Mouse (Mus musculus): ENCODE results near the gene Tmem17. TPM values are rescaled to one million over a fixed set of nuclear protein-coding genes. Genes with fewer than 3 reads are reported as not detected.

The Tmem17 gene
- polyA plus RNA-seq, 1 experiment from 2014 or later, result 8.9 TPM

DNA sequence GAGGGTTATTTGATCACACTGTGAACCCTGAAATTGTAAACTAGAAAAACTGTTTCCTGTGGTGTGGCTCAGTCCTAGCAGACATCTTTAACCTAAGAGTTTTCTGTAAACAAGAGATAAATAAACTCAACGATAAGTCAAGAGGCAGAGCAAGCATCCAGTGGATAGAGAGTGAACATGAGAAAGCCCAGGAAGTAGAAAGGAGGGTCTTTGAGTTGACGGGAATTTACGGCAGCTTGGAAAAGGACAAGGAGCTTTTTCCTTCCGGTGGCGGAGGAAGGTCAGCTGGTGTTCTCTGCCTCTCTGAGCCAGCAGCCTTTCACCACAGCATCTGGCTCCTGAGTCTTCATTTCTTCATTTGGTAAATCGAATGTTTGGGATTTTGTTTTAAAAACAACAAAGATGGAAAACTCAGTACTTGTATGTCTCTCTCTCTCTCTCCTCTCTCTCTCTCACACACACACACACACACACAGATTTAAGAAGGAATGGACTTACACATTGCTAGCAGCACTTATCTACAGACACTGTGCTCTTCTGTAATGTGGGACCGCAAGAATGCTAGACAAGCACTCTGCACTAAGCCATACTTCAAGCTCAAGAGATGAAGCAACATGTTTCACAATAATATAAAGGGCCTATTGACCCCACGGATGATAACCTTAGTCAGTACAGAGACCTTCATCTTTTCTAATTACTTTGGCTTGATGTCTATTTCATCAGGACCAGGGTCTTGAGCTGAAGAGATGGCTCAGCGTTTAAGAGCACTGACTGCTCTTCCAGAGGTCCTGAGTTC, 10.9 kb upstream of the Tmem17 start:
- no peak overlapping the region for H3K27ac ChIP-seq (ENCODE audit: low read length)
- H3K27me3 ChIP-seq (ENCODE audit: control insufficient read depth, insufficient read depth, low read length), result no peaks in the 10 kb centered on the region
- H3K4me2 ChIP-seq (ENCODE audit: low read depth, low read length), result no peak overlapping the region
- 71% methylated on average over 9 of the region's 9 CpGs for WGBS
- H3K9ac ChIP-seq (ENCODE audit: low read length), result no peak overlapping the region
- H3K4me3 ChIP-seq (ENCODE audit: low read length), result no peak overlapping the region
- peaks cover 3% of the 10 kb centered on the region; the same call in 1 of the 2 replicates for H3K9me3 ChIP-seq (replicated peaks; ENCODE audit: control insufficient read depth, low read length)
- no peaks in the 10 kb centered on the region for H3K4me1 ChIP-seq (ENCODE audit: control insufficient read depth, insufficient read depth, low read length)
- no peaks in the 10 kb centered on the region for H3K36me3 ChIP-seq (ENCODE audit: control insufficient read depth, insufficient read depth)
- ATAC-seq (replicated peaks; ENCODE audit: extremely low read depth, insufficient read depth, low FRiP score), result no peak

GRCm38 (mm10) chr11:22513075-22513474, 1.2 kb downstream of the Tmem17 start:
- Histone ChIP-seq H3K27ac (ENCODE audit: low read length) (peak overlapping the region; percentile 86), H3K4me3 (ENCODE audit: low read length) (peak overlapping the region; percentile 88), H3K27me3 (ENCODE audit: control insufficient read depth, insufficient read depth, low read length) (no peaks in the 10 kb centered on the region), H3K4me1 (ENCODE audit: control insufficient read depth, insufficient read depth, low read length) (0 out of 2 replicates have a peak, but pooled peaks cover 3% of the 10 kb centered on the region), H3K9ac (ENCODE audit: low read length) (peak overlapping the region; percentile 97), H3K9me3 (replicated peaks; ENCODE audit: control insufficient read depth, low read length) (no peaks in the 10 kb centered on the region), H3K4me2 (ENCODE audit: low read depth, low read length) (peak overlapping the region; percentile 81), H3K36me3 (ENCODE audit: control insufficient read depth, insufficient read depth) (0 out of 2 replicates have a peak, but pooled peaks cover 2% of the 10 kb centered on the region)
- 51% methylated on average over 11 of the region's 11 CpGs for WGBS
- ATAC-seq (replicated peaks; ENCODE audit: extremely low read depth, insufficient read depth, low FRiP score), result no peak

- no peaks in the 10 kb centered on the region for H3K4me1 ChIP-seq (ENCODE audit: control insufficient read depth, insufficient read depth, low read length)
- no peaks in the 10 kb centered on the region for H3K27me3 ChIP-seq (ENCODE audit: control insufficient read depth, insufficient read depth, low read length)
- no peak overlapping the region for H3K9ac ChIP-seq (ENCODE audit: low read length)
- no peak overlapping the region for H3K27ac ChIP-seq (ENCODE audit: low read length)
- ATAC-seq (replicated peaks; ENCODE audit: extremely low read depth, insufficient read depth, low FRiP score), result no peak
- H3K4me2 ChIP-seq (ENCODE audit: low read depth, low read length), result no peak overlapping the region
- WGBS, result 96% methylated on average over 2 of the region's 2 CpGs
- H3K4me3 ChIP-seq (ENCODE audit: low read length), result no peak overlapping the region
- H3K36me3 ChIP-seq (ENCODE audit: control insufficient read depth, insufficient read depth), result peaks cover 5% of the 10 kb centered on the region; the same call in 1 of the 2 replicates
- H3K9me3 ChIP-seq (replicated peaks; ENCODE audit: control insufficient read depth, low read length), result peaks cover under 1% of the 10 kb centered on the region; the same call in 1 of the 2 replicates
These were observed 3.2 kb downstream of the Tmem17 start for GRCm38 (mm10) chr11:22515061-22515460.

DNA sequence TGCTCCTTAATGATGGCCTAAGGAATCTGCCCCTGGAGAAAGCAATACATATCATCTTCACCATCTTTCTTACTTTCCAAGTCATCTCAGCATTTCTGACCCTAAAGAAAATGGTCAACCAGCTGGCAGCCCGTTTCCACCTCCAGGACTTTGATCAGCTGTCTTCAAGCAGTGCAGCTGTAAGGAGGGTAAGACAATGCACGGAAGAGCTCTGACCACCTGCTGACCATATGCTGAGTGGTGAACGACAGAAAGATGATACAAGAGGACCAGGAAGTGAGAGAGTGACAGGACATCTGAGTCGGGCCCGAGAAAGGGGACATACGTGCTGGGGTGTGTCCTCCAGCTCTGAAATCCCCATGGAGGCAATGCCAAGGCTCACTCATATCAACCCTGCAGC, 6.6 kb downstream of the Tmem17 start:
- Histone ChIP-seq H3K4me1 (ENCODE audit: control insufficient read depth, insufficient read depth, low read length) (no peaks in the 10 kb centered on the region), H3K9me3 (replicated peaks; ENCODE audit: control insufficient read depth, low read length) (peaks cover 6% of the 10 kb centered on the region; the same call in 1 of the 2 replicates), H3K4me2 (ENCODE audit: low read depth, low read length) (no peak overlapping the region), H3K9ac (ENCODE audit: low read length) (no peak overlapping the region), H3K4me3 (ENCODE audit: low read length) (no peak overlapping the region), H3K36me3 (ENCODE audit: control insufficient read depth, insufficient read depth) (peaks cover 5% of the 10 kb centered on the region; the same call in 1 of the 2 replicates), H3K27ac (ENCODE audit: low read length) (no peak overlapping the region), H3K27me3 (ENCODE audit: control insufficient read depth, insufficient read depth, low read length) (no peaks in the 10 kb centered on the region)
- ATAC-seq (replicated peaks; ENCODE audit: extremely low read depth, insufficient read depth, low FRiP score), result no peak
- 84% methylated on average over 6 of the region's 6 CpGs for WGBS

DNA sequence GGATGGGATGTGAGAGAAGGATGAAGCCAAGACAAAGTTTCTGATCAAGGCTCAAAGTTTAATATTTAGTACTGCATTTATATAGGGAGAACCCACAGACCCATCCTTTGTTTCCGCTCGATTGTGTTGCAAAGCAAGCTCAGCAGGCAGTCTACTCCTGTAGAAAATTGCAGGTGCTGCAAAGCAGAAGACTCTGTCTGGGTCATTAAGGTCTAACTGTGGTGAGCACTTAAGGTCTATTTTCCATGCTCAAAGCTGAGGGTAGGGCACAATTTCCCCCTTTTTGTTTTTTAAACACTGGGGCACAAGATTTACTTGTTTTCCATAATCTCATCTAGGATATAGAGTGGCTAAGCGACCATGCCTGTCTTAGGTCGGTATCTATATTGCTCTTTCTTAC, 8.4 kb downstream of the Tmem17 start:
- no peak overlapping the region for H3K4me3 ChIP-seq (ENCODE audit: low read length)
- H3K4me2 ChIP-seq (ENCODE audit: low read depth, low read length), result no peak overlapping the region
- no peak overlapping the region for H3K27ac ChIP-seq (ENCODE audit: low read length)
- no peak for ATAC-seq (replicated peaks; ENCODE audit: extremely low read depth, insufficient read depth, low FRiP score)
- H3K27me3 ChIP-seq (ENCODE audit: control insufficient read depth, insufficient read depth, low read length), result no peaks in the 10 kb centered on the region
- H3K9me3 ChIP-seq (replicated peaks; ENCODE audit: control insufficient read depth, low read length), result peaks cover 6% of the 10 kb centered on the region; the same call in 1 of the 2 replicates
- no peak overlapping the region for H3K9ac ChIP-seq (ENCODE audit: low read length)
- WGBS, result 89% methylated on average over 4 of the region's 4 CpGs
- H3K36me3 ChIP-seq (ENCODE audit: control insufficient read depth, insufficient read depth), result peaks cover 5% of the 10 kb centered on the region; the same call in 1 of the 2 replicates
- no peaks in the 10 kb centered on the region for H3K4me1 ChIP-seq (ENCODE audit: control insufficient read depth, insufficient read depth, low read length)

DNA sequence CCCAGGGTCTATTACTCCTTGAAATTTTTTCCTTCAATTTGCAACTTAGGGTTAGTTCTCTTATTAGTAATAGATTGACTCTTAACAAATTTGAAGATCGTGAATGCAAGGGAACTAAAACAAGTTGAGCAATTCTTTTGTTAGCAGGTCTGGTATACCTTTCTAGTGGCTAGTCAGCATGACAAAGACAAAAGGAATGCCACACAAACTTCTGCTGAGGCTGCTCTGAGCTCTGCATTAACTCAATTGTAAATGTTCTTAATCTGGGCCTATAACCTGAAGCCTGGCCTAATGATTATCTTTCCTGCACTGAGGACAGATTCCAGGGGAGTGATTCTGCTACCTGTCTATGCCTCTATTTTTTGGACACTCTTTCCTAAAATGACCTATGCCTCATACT, 12.7 kb downstream of the Tmem17 start:
- 89% methylated on average over 1 of the region's 1 CpGs for WGBS
- Histone ChIP-seq H3K27me3 (ENCODE audit: control insufficient read depth, insufficient read depth, low read length) (no peaks in the 10 kb centered on the region), H3K27ac (ENCODE audit: low read length) (no peak overlapping the region), H3K4me1 (ENCODE audit: control insufficient read depth, insufficient read depth, low read length) (no peaks in the 10 kb centered on the region), H3K4me3 (ENCODE audit: low read length) (no peak overlapping the region), H3K36me3 (ENCODE audit: control insufficient read depth, insufficient read depth) (no peaks in the 10 kb centered on the region), H3K9me3 (replicated peaks; ENCODE audit: control insufficient read depth, low read length) (peaks cover 6% of the 10 kb centered on the region; the same call in 1 of the 2 replicates), H3K4me2 (ENCODE audit: low read depth, low read length) (no peak overlapping the region), H3K9ac (ENCODE audit: low read length) (no peak overlapping the region)
- ATAC-seq (replicated peaks; ENCODE audit: extremely low read depth, insufficient read depth, low FRiP score), result no peak

DNA sequence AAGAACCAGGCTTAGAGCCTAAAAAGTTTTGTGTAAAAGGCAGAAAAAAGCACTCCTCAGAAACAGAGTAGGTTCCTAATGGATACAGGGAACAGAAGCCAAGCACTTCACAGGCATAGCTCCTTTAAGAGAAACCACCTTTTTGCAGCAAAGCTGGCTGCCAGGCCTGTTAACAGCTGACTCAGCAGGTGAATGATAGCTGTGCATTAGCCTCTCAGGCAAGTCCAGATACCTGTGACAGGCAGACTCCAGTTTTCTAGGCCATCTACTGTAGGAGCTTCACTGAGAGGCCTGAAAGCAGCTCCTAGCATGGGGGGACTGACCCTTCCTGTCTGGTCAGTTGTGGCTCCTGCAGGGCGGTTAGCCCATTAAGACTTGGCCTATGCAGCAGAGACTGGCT, 28.7 kb downstream of the Tmem17 start:
- no peak overlapping the region for H3K4me3 ChIP-seq (ENCODE audit: low read length)
- no peak overlapping the region for H3K27ac ChIP-seq (ENCODE audit: low read length)
- no peak overlapping the region for H3K4me2 ChIP-seq (ENCODE audit: low read depth, low read length)
- H3K4me1 ChIP-seq (ENCODE audit: control insufficient read depth, insufficient read depth, low read length), result no peaks in the 10 kb centered on the region
- 73% methylated on average over 1 of the region's 1 CpGs for WGBS
- H3K27me3 ChIP-seq (ENCODE audit: control insufficient read depth, insufficient read depth, low read length), result no peaks in the 10 kb centered on the region
- H3K9ac ChIP-seq (ENCODE audit: low read length), result no peak overlapping the region
- no peak for ATAC-seq (replicated peaks; ENCODE audit: extremely low read depth, insufficient read depth, low FRiP score)
- no peaks in the 10 kb centered on the region for H3K36me3 ChIP-seq (ENCODE audit: control insufficient read depth, insufficient read depth)
- H3K9me3 ChIP-seq (replicated peaks; ENCODE audit: control insufficient read depth, low read length), result no peaks in the 10 kb centered on the region

- no peaks in the 10 kb centered on the region for H3K36me3 ChIP-seq (ENCODE audit: control insufficient read depth, insufficient read depth)
- no peak overlapping the region for H3K4me2 ChIP-seq (ENCODE audit: low read depth, low read length)
- H3K4me3 ChIP-seq (ENCODE audit: low read length), result no peak overlapping the region
- H3K27me3 ChIP-seq (ENCODE audit: control insufficient read depth, insufficient read depth, low read length), result no peaks in the 10 kb centered on the region
- H3K9me3 ChIP-seq (replicated peaks; ENCODE audit: control insufficient read depth, low read length), result no peaks in the 10 kb centered on the region
- no peak for ATAC-seq (replicated peaks; ENCODE audit: extremely low read depth, insufficient read depth, low FRiP score)
- H3K27ac ChIP-seq (ENCODE audit: low read length), result no peak overlapping the region
- 69% methylated on average over 1 of the region's 1 CpGs for WGBS
- H3K4me1 ChIP-seq (ENCODE audit: control insufficient read depth, insufficient read depth, low read length), result peaks cover 10% of the 10 kb centered on the region
- H3K9ac ChIP-seq (ENCODE audit: low read length), result no peak overlapping the region
These were observed 48.2 kb downstream of the Tmem17 start for GRCm38 (mm10) chr11:22560061-22560460.

DNA sequence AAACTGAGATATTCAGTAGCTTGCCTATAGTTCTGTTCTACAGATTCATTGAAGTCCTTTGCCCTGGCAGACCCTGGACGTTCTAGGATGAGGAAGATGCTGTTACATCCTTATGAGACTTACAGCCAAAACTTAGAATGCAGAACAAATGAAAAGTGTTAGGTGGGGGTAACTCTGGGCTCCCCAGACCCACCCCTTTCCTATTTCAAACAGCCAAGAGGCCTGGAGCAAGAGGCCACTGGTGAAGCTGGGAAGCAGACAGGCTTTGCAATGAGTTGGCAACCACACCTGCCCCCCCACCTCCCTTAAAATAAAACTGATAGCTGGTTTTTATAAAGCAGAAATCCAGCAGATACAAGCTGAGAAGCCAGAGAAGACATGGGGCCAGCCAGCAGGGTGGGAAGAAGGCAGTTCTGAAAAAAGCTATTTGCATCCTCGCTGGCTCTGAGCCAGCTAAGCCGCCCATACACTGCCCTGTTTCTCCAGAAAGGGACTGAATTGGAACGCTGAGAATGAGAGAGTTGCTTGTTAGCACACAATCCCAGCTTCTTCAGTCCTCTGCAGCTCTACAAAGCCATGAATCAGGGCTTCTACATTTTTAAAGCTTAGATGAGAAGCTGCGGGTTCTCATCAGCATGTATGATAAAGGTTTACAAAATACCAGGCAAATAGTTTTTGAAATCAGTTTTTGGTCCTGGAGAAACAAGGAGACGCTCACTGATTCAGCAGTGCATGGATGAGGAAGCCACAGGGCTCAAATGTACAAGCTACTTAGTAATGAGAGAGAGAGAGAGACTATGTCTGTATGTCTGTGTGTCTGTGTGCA, 48.8 kb downstream of the Tmem17 start:
- H3K4me1 ChIP-seq (ENCODE audit: control insufficient read depth, insufficient read depth, low read length), result peaks cover 10% of the 10 kb centered on the region
- WGBS, result 37% methylated on average over 6 of the region's 6 CpGs
- H3K36me3 ChIP-seq (ENCODE audit: control insufficient read depth, insufficient read depth), result no peaks in the 10 kb centered on the region
- H3K9me3 ChIP-seq (replicated peaks; ENCODE audit: control insufficient read depth, low read length), result no peaks in the 10 kb centered on the region
- no peak overlapping the region for H3K4me3 ChIP-seq (ENCODE audit: low read length)
- no peak for ATAC-seq (replicated peaks; ENCODE audit: extremely low read depth, insufficient read depth, low FRiP score)
- no peaks in the 10 kb centered on the region for H3K27me3 ChIP-seq (ENCODE audit: control insufficient read depth, insufficient read depth, low read length)
- peak overlapping the region; percentile 3; the same call in 1 of the 2 replicates for H3K4me2 ChIP-seq (ENCODE audit: low read depth, low read length)
- H3K27ac ChIP-seq (ENCODE audit: low read length), result no peak overlapping the region
- H3K9ac ChIP-seq (ENCODE audit: low read length), result no peak overlapping the region

Data from heart, embryonic 16.5 days (tissue).